Mouse (Mus musculus) frontal cortex, adult 2 months (tissue): ENCODE measurements around the gene Dffb. TPM values are rescaled to one million over a fixed set of nuclear protein-coding genes. Genes with fewer than 3 reads are reported as not detected.

ENCODE experiments used
- polyA plus RNA-seq: library from polyadenylated mRNA; depleted of rRNA; stranded (reverse); fragments of >200 nt; gene quantifications from 2 replicates; pipeline ENCODE4 v1.2.3, GENCODE M21; 2012; rRNA removed

The Dffb gene
- polyA plus RNA-seq, 1 experiment, result 25.2 TPM

Other genes starting within 250 kb of the Dffb start
- gene A430005L14Rik, start 17.9 kb downstream of the Dffb start, polyA plus RNA-seq, result 32.7 and 34.5 TPM in 2 replicates
- 21.0 and 21.2 TPM in 2 replicates for gene Cep104, start 68 bp upstream of the Dffb start, polyA plus RNA-seq
- 49.0 and 51.1 TPM in 2 replicates for gene Lrrc47, start 36.6 kb upstream of the Dffb start, polyA plus RNA-seq
- gene Smim1, start 51.1 kb upstream of the Dffb start, polyA plus RNA-seq, result 19.4 and 20.0 TPM in 2 replicates
- gene Ccdc27, start 67.6 kb upstream of the Dffb start, polyA plus RNA-seq, result not detected in 2 replicates
- 0.84 and 1.3 TPM in 2 replicates for gene Trp73, start 165.1 kb upstream of the Dffb start, polyA plus RNA-seq
- 30.6 and 31.7 TPM in 2 replicates for gene Wrap73, start 167.2 kb upstream of the Dffb start, polyA plus RNA-seq
- gene Tprgl, start 185.5 kb upstream of the Dffb start, polyA plus RNA-seq, result 200 and 202 TPM in 2 replicates
- 3.0 and 5.4 TPM in 2 replicates for gene Megf6, start 195.6 kb upstream of the Dffb start, polyA plus RNA-seq